Mouse (Mus musculus): ENCODE measurements around the gene Ecm1. TPM values are rescaled to one million over a fixed set of nuclear protein-coding genes. Genes with fewer than 3 reads are reported as not detected.

The Ecm1 gene
- polyA plus RNA-seq, 1 experiment from 2014 or later = 10.3 TPM

Small RNA genes within 50 kb of the gene (microRNA-seq; reads per million reads assigned to microRNA genes)
- not detected for gene Mir7014

Other genes with a start within 250 kb of the Ecm1 start
- gene Ctsk, start 240.3 kb downstream of the Ecm1 start, polyA plus RNA-seq (2015; fragmentation: Nextera tagmentation; extraction: Ambion mirVana) = 8.4 and 10.0 TPM in 2 replicates
- gene Ctss, start 212.8 kb downstream of the Ecm1 start, polyA plus RNA-seq (2015; fragmentation: Nextera tagmentation; extraction: Ambion mirVana) = 11.6 and 16.3 TPM in 2 replicates
- gene Hormad1, start 179.9 kb downstream of the Ecm1 start, polyA plus RNA-seq (2015; fragmentation: Nextera tagmentation; extraction: Ambion mirVana) = not detected in 2 replicates
- 25.6 and 28.2 TPM in 2 replicates for gene Golph3l, start 150.6 kb downstream of the Ecm1 start, polyA plus RNA-seq (2015; fragmentation: Nextera tagmentation; extraction: Ambion mirVana)
- gene Ensa, start 114.6 kb downstream of the Ecm1 start, polyA plus RNA-seq (2015; fragmentation: Nextera tagmentation; extraction: Ambion mirVana) = 109 and 118 TPM in 2 replicates
- 20.2 and 39.4 TPM in 2 replicates for gene Mcl1, start 80.8 kb downstream of the Ecm1 start, polyA plus RNA-seq (2015; fragmentation: Nextera tagmentation; extraction: Ambion mirVana)
- 1.4 and 2.4 TPM in 2 replicates for gene Adamtsl4, start 51.7 kb downstream of the Ecm1 start, polyA plus RNA-seq (2015; fragmentation: Nextera tagmentation; extraction: Ambion mirVana)
- 50.1 and 50.8 TPM in 2 replicates for gene Tars2, start 20.6 kb upstream of the Ecm1 start, polyA plus RNA-seq (2015; fragmentation: Nextera tagmentation; extraction: Ambion mirVana)
- 17.6 and 18.7 TPM in 2 replicates for gene Rprd2, start 79.3 kb upstream of the Ecm1 start, polyA plus RNA-seq (2015; fragmentation: Nextera tagmentation; extraction: Ambion mirVana)
- 30.8 and 35.6 TPM in 2 replicates for gene Prpf3, start 116.3 kb upstream of the Ecm1 start, polyA plus RNA-seq (2015; fragmentation: Nextera tagmentation; extraction: Ambion mirVana)
- gene Mrps21, start 131.9 kb upstream of the Ecm1 start, polyA plus RNA-seq (2015; fragmentation: Nextera tagmentation; extraction: Ambion mirVana) = 251 and 276 TPM in 2 replicates
- 5.1 and 6.1 TPM in 2 replicates for gene Ciart, start 142.7 kb upstream of the Ecm1 start, polyA plus RNA-seq (2015; fragmentation: Nextera tagmentation; extraction: Ambion mirVana)
- 17.2 and 21.4 TPM in 2 replicates for gene BC028528, start 152.4 kb upstream of the Ecm1 start, polyA plus RNA-seq (2015; fragmentation: Nextera tagmentation; extraction: Ambion mirVana)
- gene Aph1a, start 154.4 kb upstream of the Ecm1 start, polyA plus RNA-seq (2015; fragmentation: Nextera tagmentation; extraction: Ambion mirVana) = 30.1 and 31.8 TPM in 2 replicates
- gene Car14, start 165.1 kb upstream of the Ecm1 start, polyA plus RNA-seq (2015; fragmentation: Nextera tagmentation; extraction: Ambion mirVana) = 16.1 and 16.9 TPM in 2 replicates
- 110 and 118 TPM in 2 replicates for gene Anp32e, start 189.7 kb upstream of the Ecm1 start, polyA plus RNA-seq (2015; fragmentation: Nextera tagmentation; extraction: Ambion mirVana)

Data from hindbrain, embryonic 16.5 days (tissue).